Mouse (Mus musculus) adrenal gland, postnatal 36 days (tissue): Measurements from ENCODE around the gene Gcm2. TPM values are rescaled to one million over a fixed set of nuclear protein-coding genes. Genes with fewer than 3 reads are reported as not detected.

Experiments used
- DNase-seq, 2 experiments: peaks; one replicate each; pipeline ENCODE4 v3.0.0; 2021; ENCODE audit warnings: mixed read lengths in 1 of 2
- long read RNA-seq, 2 experiments: library from polyadenylated mRNA; stranded (forward); transcript quantifications; one replicate each; pipeline ENCODE4 v2.0.0; 2021; ENCODE audit warnings: borderline sequencing depth in 2 of 2
- total RNA-seq, 2 experiments: library from RNA; stranded (reverse); gene quantifications; 2 replicates each; pipeline ENCODE4 v1.2.3; 2021

The Gcm2 gene
- total RNA-seq, result not detected
- long read RNA-seq, experiment 1, result 0 reads
- long read RNA-seq, experiment 2, result 0 reads

DNA sequence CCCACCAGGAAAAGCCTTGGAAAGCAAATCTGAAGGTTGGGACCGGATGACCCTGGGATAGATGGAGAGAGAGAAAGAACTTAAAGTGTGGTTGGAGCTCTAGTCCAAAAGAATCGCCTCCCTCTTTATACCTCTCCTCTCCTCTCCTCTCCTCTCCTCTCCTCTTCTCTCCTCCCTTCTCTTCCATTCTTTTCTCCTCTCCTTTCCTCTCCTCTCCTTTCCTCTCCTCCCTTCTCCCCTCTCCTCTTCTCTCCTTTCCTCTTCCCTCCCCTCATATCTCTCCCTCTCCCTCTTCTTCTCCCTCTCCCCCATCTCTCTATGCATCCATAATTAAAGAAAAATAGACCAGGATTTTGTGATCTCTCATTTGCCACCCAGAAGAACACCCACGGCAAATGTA, at the start of gene Gcm2:
Gene Gcm2 (minus strand): TSS at position 101 of the 400 bp plus-strand sequence.
- no peak for DNase-seq

DNA sequence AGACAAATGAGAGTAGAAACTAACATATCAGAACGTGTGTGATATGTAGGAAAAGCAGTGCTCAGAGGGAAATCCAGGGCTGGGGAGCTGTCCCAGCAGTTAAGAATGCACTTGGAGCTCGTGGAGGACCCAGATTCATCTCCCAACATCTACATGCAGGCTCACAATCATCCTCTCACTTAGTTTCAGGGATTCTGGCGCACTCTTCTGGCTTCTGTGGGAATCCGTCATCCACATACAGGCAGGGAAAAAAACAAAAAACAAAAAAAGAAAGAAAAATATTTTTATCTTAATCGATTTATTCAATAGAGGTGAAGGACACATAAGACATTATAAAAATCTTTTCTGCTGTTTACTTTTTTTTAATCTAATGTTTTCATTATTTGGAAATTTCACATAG, 47.6 kb upstream of the Gcm2 start:
- no peak for DNase-seq

- no peak for DNase-seq
Measured at GRCm38 (mm10) chr13:41153146-41153545, 42.3 kb upstream of the Gcm2 start.

- peak; percentile 47 to 61 for DNase-seq
Measured at GRCm38 (mm10) chr13:41146271-41146670, 35.4 kb upstream of the Gcm2 start.

DNA sequence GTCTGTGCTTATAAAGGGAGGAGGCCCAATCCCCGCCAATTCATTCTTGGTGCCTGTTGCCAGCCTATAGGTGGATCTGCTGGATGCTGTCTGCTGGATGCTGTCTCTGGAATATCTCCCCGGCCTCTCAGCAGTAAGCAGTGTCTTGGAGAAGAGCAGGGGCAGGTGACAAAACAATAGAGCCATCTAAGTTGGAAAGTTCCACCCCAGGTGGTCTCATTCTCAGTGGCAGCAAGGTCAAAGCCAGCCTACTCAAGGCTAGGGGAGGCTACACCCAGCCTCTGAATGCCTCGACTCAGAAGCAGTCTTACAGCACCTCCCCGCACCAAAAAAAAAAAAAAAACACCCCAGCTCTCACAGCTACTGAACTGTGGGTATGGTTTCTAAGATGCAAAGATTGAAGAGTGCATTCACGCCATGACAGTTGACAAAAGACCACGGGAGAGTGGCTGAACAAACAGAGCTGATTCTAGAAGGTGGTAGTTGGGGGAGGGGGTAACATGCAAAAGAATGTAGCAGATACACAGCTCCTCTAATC, 34.7 kb upstream of the Gcm2 start:
- DNase-seq, result no peak

GRCm38 (mm10) chr13:41134901-41135300, 24.1 kb upstream of the Gcm2 start:
- DNase-seq, result peak; percentile 79 to 80

GRCm38 (mm10) chr13:41129061-41129460, 18.2 kb upstream of the Gcm2 start:
- DNase-seq, result no peak

DNA sequence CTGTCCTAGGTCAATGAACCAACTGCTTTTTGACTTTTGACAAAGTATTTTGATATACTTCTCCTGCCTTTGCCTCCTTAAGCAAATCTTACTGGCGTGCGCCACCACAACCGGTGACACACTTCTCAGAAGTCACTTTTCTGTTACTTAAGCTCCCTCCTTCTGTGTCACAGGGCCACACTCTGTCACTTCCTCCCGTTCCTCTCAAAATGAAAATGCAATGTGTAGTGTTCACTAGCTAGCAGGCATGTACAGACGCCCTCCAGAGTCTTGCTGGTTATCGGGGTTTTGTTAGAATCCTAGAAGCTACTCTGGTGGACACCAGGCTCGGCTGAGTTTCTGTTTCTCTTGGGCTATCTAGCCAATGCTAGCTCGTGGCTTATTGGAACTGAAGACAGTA, 17.5 kb upstream of the Gcm2 start:
- DNase-seq, result no peak

DNA sequence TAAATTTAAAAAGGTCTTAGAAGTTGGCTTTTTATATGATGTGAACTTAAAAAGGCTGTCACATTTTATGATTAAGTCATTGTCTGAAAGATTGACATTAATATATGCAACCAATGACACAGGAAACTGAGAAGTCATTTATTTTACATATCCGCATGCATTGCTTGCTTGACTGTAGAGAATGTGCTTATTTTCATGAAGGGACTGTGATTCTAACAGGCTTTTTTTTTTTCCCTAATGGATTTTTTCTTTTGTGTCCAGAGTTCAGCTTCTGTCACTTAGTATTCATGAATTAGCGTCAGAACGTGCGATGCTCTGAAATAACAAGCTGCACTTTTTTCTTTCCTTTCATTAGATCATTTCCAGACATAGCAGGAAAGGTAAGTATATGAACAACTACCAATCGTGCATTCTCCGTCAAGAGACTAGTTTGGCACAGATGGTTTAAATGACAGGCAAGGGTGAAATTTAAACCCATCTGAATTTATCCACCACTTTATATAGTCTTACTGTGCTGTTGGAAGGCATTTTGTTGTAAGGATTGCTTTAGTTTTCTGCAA, 12.9 kb upstream of the Gcm2 start:
- DNase-seq, result no peak

DNA sequence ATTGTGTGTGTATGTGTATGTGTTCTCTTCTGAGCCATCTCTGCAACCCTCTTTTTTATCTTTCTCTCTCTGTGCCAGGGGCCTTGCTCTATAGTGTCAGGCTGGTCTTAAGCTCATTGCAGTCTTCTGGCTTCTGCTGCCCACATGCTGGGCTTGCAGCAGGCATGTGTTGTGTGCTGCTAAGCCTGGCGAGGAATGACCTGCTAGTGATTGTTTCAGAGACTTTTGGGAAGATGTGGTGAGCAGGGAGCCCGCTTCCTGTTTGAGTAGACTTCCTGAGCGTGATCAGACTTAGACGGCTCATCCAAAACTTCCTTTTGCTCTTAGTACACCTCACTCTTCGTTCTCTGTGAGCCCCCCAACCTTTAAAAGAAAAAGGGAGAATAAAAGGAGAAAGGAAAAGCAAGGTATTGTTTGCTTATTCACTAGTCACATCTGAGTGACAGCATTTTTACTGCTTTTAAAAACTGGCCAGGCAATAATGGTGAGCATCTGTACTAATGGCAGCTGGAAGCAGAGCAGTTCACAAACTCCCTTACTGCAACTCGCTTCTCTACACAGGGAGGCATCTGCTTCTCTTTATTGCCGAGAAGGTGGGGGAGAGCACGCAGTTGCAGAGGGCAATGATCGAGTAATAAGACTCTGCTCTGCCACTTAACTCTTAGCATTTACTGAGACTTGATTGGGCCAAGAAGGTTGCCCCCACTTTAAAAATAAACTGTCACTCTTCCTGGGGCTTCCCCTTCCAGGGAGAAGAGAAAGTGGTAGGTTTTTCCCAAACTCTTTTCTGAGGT, 8.5 kb upstream of the Gcm2 start:
- no peak for DNase-seq

DNA sequence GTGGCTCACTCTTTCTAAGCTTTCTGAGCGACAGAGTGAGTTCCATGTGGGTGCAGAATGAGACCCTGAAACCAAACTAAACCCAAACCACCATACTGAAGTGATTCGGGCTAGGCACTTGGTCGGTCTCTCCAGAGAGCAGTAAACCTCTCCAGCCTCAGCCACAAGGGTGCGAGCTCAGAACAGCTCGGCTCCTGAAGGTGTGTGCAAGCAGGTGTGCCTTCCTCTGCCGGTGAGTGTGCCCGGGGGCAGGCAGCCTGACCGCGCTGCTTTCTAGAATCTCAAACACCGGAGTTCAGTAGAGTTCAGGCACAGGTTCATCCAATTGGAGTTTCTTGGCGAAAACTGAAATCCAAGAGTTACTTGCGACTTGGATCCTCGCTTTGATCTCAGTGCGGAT, 3.1 kb upstream of the Gcm2 start, which contains the start of gene Sycp2l:
Gene Sycp2l (plus strand): TSS at position 368 of the 400 bp plus-strand sequence.
- no peak for DNase-seq

DNA sequence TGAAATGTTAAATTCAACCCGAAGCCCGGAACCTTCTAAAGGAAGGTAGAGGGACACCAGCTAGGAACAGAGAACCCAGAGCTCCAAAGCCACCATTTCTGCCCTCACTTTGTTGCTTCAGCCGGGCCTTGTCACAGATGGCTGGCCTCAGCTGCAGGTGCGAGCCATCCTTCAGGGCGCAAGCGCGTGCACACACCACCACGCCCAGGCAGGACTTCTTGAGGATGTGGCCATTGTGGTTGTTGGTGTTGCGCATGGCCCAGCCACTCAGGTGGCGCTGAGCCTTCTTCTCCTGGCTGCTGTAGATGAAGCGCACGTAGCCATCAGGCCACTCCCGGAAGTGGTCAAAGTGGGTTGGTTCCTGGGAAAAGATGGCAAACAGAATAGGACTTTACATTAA, 5.3 kb downstream of the Gcm2 start:
- no peak for DNase-seq

GRCm38 (mm10) chr13:41103841-41104525, 6.9 kb downstream of the Gcm2 start:
- no peak for DNase-seq

DNA sequence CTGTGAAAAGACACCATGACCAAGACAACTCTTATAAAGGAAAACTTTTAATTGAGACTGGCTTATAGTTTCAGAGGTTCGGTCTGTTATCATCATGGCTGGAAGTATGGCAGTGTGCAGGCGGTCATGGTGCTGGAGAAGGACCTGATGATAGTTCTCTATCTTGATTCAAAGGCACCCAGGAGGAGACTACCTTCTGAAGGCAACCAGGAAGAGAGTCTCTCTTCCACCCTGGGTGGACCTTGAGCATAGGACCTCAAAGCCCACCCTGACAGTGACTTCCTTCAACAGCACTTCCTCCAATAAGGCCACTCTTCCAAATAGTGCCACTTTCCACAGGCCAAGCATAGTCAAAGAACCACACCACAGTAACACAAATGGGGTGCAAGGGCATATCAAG, 10.8 kb downstream of the Gcm2 start:
- no peak for DNase-seq

DNA sequence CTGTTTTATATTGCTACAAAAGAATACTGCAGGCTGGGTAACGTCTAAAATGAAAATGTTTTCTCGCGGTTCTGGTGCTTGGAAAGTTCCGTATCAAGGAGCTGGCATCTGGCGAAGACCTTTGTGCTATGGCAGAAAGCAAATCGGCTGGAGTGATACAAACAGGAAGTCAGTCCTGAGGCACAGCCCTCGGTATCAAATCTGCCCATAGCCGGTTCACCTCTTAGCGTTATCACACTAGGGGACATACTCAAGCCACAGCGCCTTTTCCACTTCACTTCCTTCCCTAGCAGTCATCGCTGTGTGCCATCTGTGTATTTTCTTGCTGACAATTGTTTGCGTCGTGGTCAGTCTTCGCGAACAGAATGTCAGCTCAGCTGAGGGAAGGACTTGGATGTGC, 12.5 kb downstream of the Gcm2 start:
- DNase-seq, result no peak

DNA sequence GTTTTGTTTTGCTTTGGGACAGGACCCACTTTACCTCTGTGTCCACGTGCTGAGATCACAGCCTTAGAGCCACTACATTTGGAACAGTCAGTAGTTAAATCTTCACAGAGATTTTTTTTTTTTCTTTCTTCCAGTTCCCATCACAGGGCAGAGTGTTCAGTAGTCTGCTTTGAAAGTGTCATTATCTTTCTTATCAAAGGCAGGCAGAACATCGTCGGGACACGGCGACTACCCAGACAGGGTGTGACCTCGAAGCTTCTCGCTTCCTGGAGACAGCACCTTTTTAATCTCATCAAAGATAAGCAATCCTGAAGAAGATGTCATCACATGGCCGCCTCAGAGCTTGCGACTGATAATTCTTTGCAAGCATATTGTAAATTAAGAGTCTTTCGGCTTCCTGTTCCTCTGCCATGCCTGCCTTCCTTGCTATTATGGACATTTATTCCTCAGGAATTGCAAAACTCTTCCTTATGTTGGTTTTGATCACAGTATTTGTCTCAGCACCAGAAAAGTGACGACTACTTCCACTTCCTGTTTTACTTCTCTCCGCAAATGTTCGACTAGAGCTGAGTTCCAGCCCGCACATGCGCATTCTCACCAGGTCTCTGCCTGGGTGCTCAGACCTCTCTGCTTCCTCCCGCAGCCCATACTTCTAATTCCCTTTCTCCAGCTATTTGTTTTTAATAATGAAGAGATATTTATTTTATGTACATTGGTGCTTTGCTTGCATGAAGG, 13.3 kb downstream of the Gcm2 start:
- DNase-seq, result peak in 1 of 2 experiments; percentile 12

GRCm38 (mm10) chr13:41094160-41094559, 16.7 kb downstream of the Gcm2 start:
- no peak for DNase-seq

DNA sequence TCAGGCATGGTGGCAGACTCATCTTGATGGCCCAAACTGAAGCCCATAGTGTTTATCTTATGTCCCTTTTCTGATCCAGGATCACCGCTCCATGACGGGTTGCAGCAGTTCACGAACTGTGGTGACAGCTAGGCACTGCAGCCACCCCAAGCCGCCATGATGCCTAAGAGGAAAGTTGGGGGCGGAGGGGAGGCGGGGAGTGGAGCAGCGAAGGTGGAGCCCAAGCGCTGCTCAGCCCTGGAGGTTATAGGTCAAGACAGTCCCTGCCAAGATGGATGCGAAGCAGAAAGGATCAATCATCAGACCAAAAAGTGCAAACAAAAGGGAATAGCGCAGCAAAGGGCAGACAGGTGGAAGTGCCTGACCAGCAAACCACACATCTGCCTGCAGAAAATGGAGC, 19.6 kb downstream of the Gcm2 start:
- DNase-seq, result no peak

DNA sequence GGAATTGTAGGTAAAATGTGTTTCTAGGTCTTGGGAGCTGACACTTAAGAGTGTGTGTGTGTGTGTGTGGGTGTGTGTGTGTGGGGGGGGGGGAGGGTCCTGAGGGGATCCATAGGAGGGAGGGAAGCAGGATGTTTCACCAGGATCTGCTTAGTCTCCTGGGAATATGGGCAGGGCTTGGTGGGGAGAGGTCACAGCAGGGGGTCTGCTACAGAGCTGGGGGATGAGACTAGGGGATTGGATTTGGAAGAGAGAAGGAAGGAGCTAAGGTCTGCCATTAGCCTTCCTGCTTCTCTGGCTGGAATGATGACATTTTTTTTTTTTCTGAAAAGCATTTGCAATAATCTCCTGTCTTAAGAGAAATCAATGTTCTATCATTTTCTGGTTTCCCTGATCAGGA, 22.1 kb downstream of the Gcm2 start:
- no peak for DNase-seq

- no peak for DNase-seq
Measured at GRCm38 (mm10) chr13:41085140-41085539, 25.7 kb downstream of the Gcm2 start.

- DNase-seq, result no peak
Measured at GRCm38 (mm10) chr13:41084521-41084920, 26.3 kb downstream of the Gcm2 start.

GRCm38 (mm10) chr13:41080700-41081099, 30.1 kb downstream of the Gcm2 start:
- DNase-seq, result no peak
